Mouse (Mus musculus): Measurements from ENCODE around the gene Agap1. TPM values are rescaled to one million over a fixed set of nuclear protein-coding genes. Genes with fewer than 3 reads are reported as not detected.

Agap1 gene
- polyA plus RNA-seq, 1 experiment, result 43.1 TPM

GRCm38 (mm10) chr1:89844064-89844463 is 389.5 kb downstream of the Agap1 start:
- TF ChIP-seq CTCF (IDR thresholded peaks at IDR 0.05; ENCODE audit: extremely low read depth, insufficient read depth, low read length), result 0 out of 2 replicates have a peak, but pooled peaks have one; percentile 1
- TF ChIP-seq POLR2A (IDR thresholded peaks at IDR 0.05; ENCODE audit: extremely low read depth, insufficient read depth, low read length), result no peak
- Histone ChIP-seq H3K4me1 (ENCODE audit: control insufficient read depth, insufficient read depth, low read length) (peaks cover 3% of the 10 kb centered on the region; the same call in 1 of the 2 replicates), H3K4me3 (ENCODE audit: insufficient read depth, low read length) (no peak overlapping the region), H3K27ac (ENCODE audit: insufficient read depth, low read length) (no peak overlapping the region)

GRCm38 (mm10) chr1:89845487-89845886 is 390.9 kb downstream of the Agap1 start:
- Histone ChIP-seq H3K4me3 (ENCODE audit: insufficient read depth, low read length) (no peak overlapping the region), H3K4me1 (ENCODE audit: control insufficient read depth, insufficient read depth, low read length) (peaks cover 4% of the 10 kb centered on the region; the same call in 1 of the 2 replicates), H3K27ac (ENCODE audit: insufficient read depth, low read length) (no peak overlapping the region)
- TF ChIP-seq CTCF (IDR thresholded peaks at IDR 0.05; ENCODE audit: extremely low read depth, insufficient read depth, low read length) (no peak), POLR2A (IDR thresholded peaks at IDR 0.05; ENCODE audit: extremely low read depth, insufficient read depth, low read length) (no peak)

- TF ChIP-seq CTCF (IDR thresholded peaks at IDR 0.05; ENCODE audit: extremely low read depth, insufficient read depth, low read length), result no peak
- TF ChIP-seq POLR2A (IDR thresholded peaks at IDR 0.05; ENCODE audit: extremely low read depth, insufficient read depth, low read length), result no peak
- H3K27ac ChIP-seq (ENCODE audit: insufficient read depth, low read length), result no peak overlapping the region
- peaks cover 4% of the 10 kb centered on the region; the same call in 1 of the 2 replicates for H3K4me1 ChIP-seq (ENCODE audit: control insufficient read depth, insufficient read depth, low read length)
- H3K4me3 ChIP-seq (ENCODE audit: insufficient read depth, low read length), result no peak overlapping the region
Observed at GRCm38 (mm10) chr1:89846148-89846547, 391.5 kb downstream of the Agap1 start.

GRCm38 (mm10) chr1:89848356-89849039 is 393.9 kb downstream of the Agap1 start:
- Histone ChIP-seq H3K4me1 (ENCODE audit: control insufficient read depth, insufficient read depth, low read length) (peaks cover 4% of the 10 kb centered on the region; the same call in 1 of the 2 replicates), H3K4me3 (ENCODE audit: insufficient read depth, low read length) (no peak overlapping the region), H3K27ac (ENCODE audit: insufficient read depth, low read length) (no peak overlapping the region)
- TF ChIP-seq CTCF (IDR thresholded peaks at IDR 0.05; ENCODE audit: extremely low read depth, insufficient read depth, low read length) (no peak), POLR2A (IDR thresholded peaks at IDR 0.05; ENCODE audit: extremely low read depth, insufficient read depth, low read length) (no peak)

- Histone ChIP-seq H3K4me3 (ENCODE audit: insufficient read depth, low read length) (no peak overlapping the region), H3K27ac (ENCODE audit: insufficient read depth, low read length) (0 out of 2 replicates have a peak overlapping the region, but pooled peaks have one; percentile 19), H3K4me1 (ENCODE audit: control insufficient read depth, insufficient read depth, low read length) (peaks cover 4% of the 10 kb centered on the region; the same call in 1 of the 2 replicates)
- no peak for TF ChIP-seq POLR2A (IDR thresholded peaks at IDR 0.05; ENCODE audit: extremely low read depth, insufficient read depth, low read length)
- no peak for TF ChIP-seq CTCF (IDR thresholded peaks at IDR 0.05; ENCODE audit: extremely low read depth, insufficient read depth, low read length)
Observed at GRCm38 (mm10) chr1:89849151-89849860, 394.7 kb downstream of the Agap1 start.

- Histone ChIP-seq H3K4me1 (ENCODE audit: control insufficient read depth, insufficient read depth, low read length) (peaks cover 4% of the 10 kb centered on the region; the same call in 1 of the 2 replicates), H3K27ac (ENCODE audit: insufficient read depth, low read length) (0 out of 2 replicates have a peak overlapping the region, but pooled peaks have one; percentile 19), H3K4me3 (ENCODE audit: insufficient read depth, low read length) (no peak overlapping the region)
- no peak for TF ChIP-seq POLR2A (IDR thresholded peaks at IDR 0.05; ENCODE audit: extremely low read depth, insufficient read depth, low read length)
- no peak for TF ChIP-seq CTCF (IDR thresholded peaks at IDR 0.05; ENCODE audit: extremely low read depth, insufficient read depth, low read length)
Observed at GRCm38 (mm10) chr1:89849861-89850230, 395.2 kb downstream of the Agap1 start.

GRCm38 (mm10) chr1:89850681-89851414 is 396.2 kb downstream of the Agap1 start:
- Histone ChIP-seq H3K27ac (ENCODE audit: insufficient read depth, low read length) (no peak overlapping the region), H3K4me3 (ENCODE audit: insufficient read depth, low read length) (no peak overlapping the region), H3K4me1 (ENCODE audit: control insufficient read depth, insufficient read depth, low read length) (0 out of 2 replicates have a peak, but pooled peaks cover 1% of the 10 kb centered on the region)
- TF ChIP-seq CTCF (IDR thresholded peaks at IDR 0.05; ENCODE audit: extremely low read depth, insufficient read depth, low read length), result no peak
- no peak for TF ChIP-seq POLR2A (IDR thresholded peaks at IDR 0.05; ENCODE audit: extremely low read depth, insufficient read depth, low read length)

GRCm38 (mm10) chr1:89859182-89859581 is 404.6 kb downstream of the Agap1 start:
- H3K4me1 ChIP-seq (ENCODE audit: control insufficient read depth, insufficient read depth, low read length), result no peaks in the 10 kb centered on the region
- no peak overlapping the region for H3K27ac ChIP-seq (ENCODE audit: insufficient read depth, low read length)
- H3K4me3 ChIP-seq (ENCODE audit: insufficient read depth, low read length), result no peak overlapping the region
- TF ChIP-seq CTCF (IDR thresholded peaks at IDR 0.05; ENCODE audit: extremely low read depth, insufficient read depth, low read length), result peak; percentile 48; the same call in 1 of the 2 replicates
- TF ChIP-seq POLR2A (IDR thresholded peaks at IDR 0.05; ENCODE audit: extremely low read depth, insufficient read depth, low read length), result no peak

GRCm38 (mm10) chr1:89860017-89860730 is 405.6 kb downstream of the Agap1 start:
- no peak overlapping the region for H3K27ac ChIP-seq (ENCODE audit: insufficient read depth, low read length)
- no peak for TF ChIP-seq CTCF (IDR thresholded peaks at IDR 0.05; ENCODE audit: extremely low read depth, insufficient read depth, low read length)
- TF ChIP-seq POLR2A (IDR thresholded peaks at IDR 0.05; ENCODE audit: extremely low read depth, insufficient read depth, low read length), result no peak
- H3K4me1 ChIP-seq (ENCODE audit: control insufficient read depth, insufficient read depth, low read length), result no peaks in the 10 kb centered on the region
- no peak overlapping the region for H3K4me3 ChIP-seq (ENCODE audit: insufficient read depth, low read length)

Measured in cortical plate, adult 2 months (tissue).